Mouse (Mus musculus): ENCODE measurements around the gene Gm20683. TPM values are rescaled to one million over a fixed set of nuclear protein-coding genes. Genes with fewer than 3 reads are reported as not detected.

The Gm20683 gene
- polyA plus RNA-seq, 1 experiment = 0.67 TPM

GRCm38 (mm10) chr17:25796951-25797369 lies 44.6 kb downstream of the Gm20683 start, which contains the start of gene Metrn:
Metrn (minus strand) TSS chr17:25797136.
- H3K27me3 ChIP-seq (ENCODE audit: control insufficient read depth, insufficient read depth, insufficient read length) = no peaks in the 10 kb centered on the region
- H3K4me2 ChIP-seq (ENCODE audit: low read depth) = peak within 1 kb of the TSS; percentile 93
- no peak for TF ChIP-seq CEBPB (IDR thresholded peaks at IDR 0.05; ENCODE audit: insufficient read depth, poor library complexity, severe bottlenecking)
- TF ChIP-seq USF1 (IDR thresholded peaks at IDR 0.05; ENCODE audit: low read depth) = no peak
- no peak for TF ChIP-seq SRF (IDR thresholded peaks at IDR 0.05; ENCODE audit: control insufficient read depth, insufficient read length, low read depth)
- TF ChIP-seq E2F4 (IDR thresholded peaks at IDR 0.05; ENCODE audit: insufficient read depth) = peak; percentile 64
- peak; percentile 50 for TF ChIP-seq POLR2AphosphoS2 (IDR thresholded peaks at IDR 0.05; ENCODE audit: insufficient read length, low read depth)
- no peak for TF ChIP-seq MYOD1 (IDR thresholded peaks at IDR 0.05; ENCODE audit: control insufficient read depth in 1 of 3, insufficient read length in 2 of 3, low read depth in 2 of 3)
- TF ChIP-seq MAX (IDR thresholded peaks at IDR 0.05; ENCODE audit: low read depth) = no peak
- TF ChIP-seq MYOG (IDR thresholded peaks at IDR 0.05; ENCODE audit: control insufficient read depth in 1 of 3, insufficient read depth in 1 of 3, insufficient read length in 2 of 3, low read depth in 2 of 3) = no peak
- no peak for TF ChIP-seq TCF3 (IDR thresholded peaks at IDR 0.05; ENCODE audit: insufficient read length, low read depth)
- peak; percentile 54 for TF ChIP-seq POLR2A (IDR thresholded peaks at IDR 0.05; ENCODE audit: insufficient read length, low read depth)
- H3ac ChIP-seq (ENCODE audit: control insufficient read depth, insufficient read length) = peak within 1 kb of the TSS; percentile 11
- H3K36me3 ChIP-seq (ENCODE audit: control insufficient read depth, insufficient read depth) = no peaks in the 10 kb centered on the region
- H3K79me2 ChIP-seq (ENCODE audit: control insufficient read depth, insufficient read depth) = no peaks in the 10 kb centered on the region
- peak within 1 kb of the TSS; percentile 47 for H3K4me3 ChIP-seq

GRCm38 (mm10) chr17:25796211-25796771 lies 45.3 kb downstream of the Gm20683 start:
- Histone ChIP-seq H3K4me3 (peak overlapping the region; percentile 47), H3K27me3 (ENCODE audit: control insufficient read depth, insufficient read depth, insufficient read length) (no peaks in the 10 kb centered on the region), H3K36me3 (ENCODE audit: control insufficient read depth, insufficient read depth) (no peaks in the 10 kb centered on the region), H3K79me2 (ENCODE audit: control insufficient read depth, insufficient read depth) (no peaks in the 10 kb centered on the region), H3ac (ENCODE audit: control insufficient read depth, insufficient read length) (peak overlapping the region; percentile 11), H3K4me2 (ENCODE audit: low read depth) (peak overlapping the region; percentile 93)
- TF ChIP-seq SRF (IDR thresholded peaks at IDR 0.05; ENCODE audit: control insufficient read depth, insufficient read length, low read depth) (no peak), MYOD1 (IDR thresholded peaks at IDR 0.05; ENCODE audit: control insufficient read depth in 1 of 3, insufficient read length in 2 of 3, low read depth in 2 of 3) (no peak), POLR2AphosphoS2 (IDR thresholded peaks at IDR 0.05; ENCODE audit: insufficient read length, low read depth) (no peak), USF1 (IDR thresholded peaks at IDR 0.05; ENCODE audit: low read depth) (no peak), E2F4 (IDR thresholded peaks at IDR 0.05; ENCODE audit: insufficient read depth) (no peak), REST (IDR thresholded peaks at IDR 0.05; ENCODE audit: insufficient read depth, insufficient read length) (no peak)

- H3K79me2 ChIP-seq (ENCODE audit: control insufficient read depth, insufficient read depth) = no peaks in the 10 kb centered on the region
- H3K36me3 ChIP-seq (ENCODE audit: control insufficient read depth, insufficient read depth) = no peaks in the 10 kb centered on the region
- peak within 1 kb of the TSS; percentile 93 for H3K4me2 ChIP-seq (ENCODE audit: low read depth)
- H3K27me3 ChIP-seq (ENCODE audit: control insufficient read depth, insufficient read depth, insufficient read length) = no peaks in the 10 kb centered on the region
- H3K4me3 ChIP-seq = peak within 1 kb of the TSS; percentile 47
- TF ChIP-seq CEBPB (IDR thresholded peaks at IDR 0.05; ENCODE audit: insufficient read depth, poor library complexity, severe bottlenecking) (no peak), POLR2A (IDR thresholded peaks at IDR 0.05; ENCODE audit: insufficient read length, low read depth) (no peak), MYOD1 (IDR thresholded peaks at IDR 0.05; ENCODE audit: control insufficient read depth in 1 of 3, insufficient read length in 2 of 3, low read depth in 2 of 3) (no peak), E2F4 (IDR thresholded peaks at IDR 0.05; ENCODE audit: insufficient read depth) (no peak), TCF12 (IDR thresholded peaks at IDR 0.05; ENCODE audit: insufficient read depth, poor library complexity, severe bottlenecking) (no peak), SRF (IDR thresholded peaks at IDR 0.05; ENCODE audit: control insufficient read depth, insufficient read length, low read depth) (no peak), TCF3 (IDR thresholded peaks at IDR 0.05; ENCODE audit: insufficient read length, low read depth) (no peak), REST (IDR thresholded peaks at IDR 0.05; ENCODE audit: insufficient read depth, insufficient read length) (no peak), MAX (IDR thresholded peaks at IDR 0.05; ENCODE audit: low read depth) (no peak), MYOG (IDR thresholded peaks at IDR 0.05; ENCODE audit: control insufficient read depth in 1 of 3, insufficient read depth in 1 of 3, insufficient read length in 2 of 3, low read depth in 2 of 3) (no peak), USF1 (IDR thresholded peaks at IDR 0.05; ENCODE audit: low read depth) (no peak), POLR2AphosphoS2 (IDR thresholded peaks at IDR 0.05; ENCODE audit: insufficient read length, low read depth) (no peak)
- H3ac ChIP-seq (ENCODE audit: control insufficient read depth, insufficient read length) = peak within 1 kb of the TSS; percentile 11
These were observed 45.9 kb downstream of the Gm20683 start, which contains the start of gene AC134908.4 for GRCm38 (mm10) chr17:25795609-25796092. AC134908.4 (minus strand) TSS chr17:25795659.

GRCm38 (mm10) chr17:25794998-25795397 lies 46.6 kb downstream of the Gm20683 start:
- Histone ChIP-seq H3K36me3 (ENCODE audit: control insufficient read depth, insufficient read depth) (no peaks in the 10 kb centered on the region), H3K27me3 (ENCODE audit: control insufficient read depth, insufficient read depth, insufficient read length) (no peaks in the 10 kb centered on the region), H3ac (ENCODE audit: control insufficient read depth, insufficient read length) (no peak overlapping the region), H3K79me2 (ENCODE audit: control insufficient read depth, insufficient read depth) (no peaks in the 10 kb centered on the region), H3K4me2 (ENCODE audit: low read depth) (no peak overlapping the region), H3K4me3 (peak overlapping the region; percentile 47)
- TF ChIP-seq CEBPB (IDR thresholded peaks at IDR 0.05; ENCODE audit: insufficient read depth, poor library complexity, severe bottlenecking) (no peak), USF1 (IDR thresholded peaks at IDR 0.05; ENCODE audit: low read depth) (no peak)

- Histone ChIP-seq H3K27me3 (ENCODE audit: control insufficient read depth, insufficient read depth, insufficient read length) (no peaks in the 10 kb centered on the region), H3K36me3 (ENCODE audit: control insufficient read depth, insufficient read depth) (no peaks in the 10 kb centered on the region), H3ac (ENCODE audit: control insufficient read depth, insufficient read length) (no peak overlapping the region), H3K4me2 (ENCODE audit: low read depth) (no peak overlapping the region), H3K79me2 (ENCODE audit: control insufficient read depth, insufficient read depth) (no peaks in the 10 kb centered on the region), H3K4me3 (no peak overlapping the region)
- TF ChIP-seq USF1 (IDR thresholded peaks at IDR 0.05; ENCODE audit: low read depth) (no peak), MAX (IDR thresholded peaks at IDR 0.05; ENCODE audit: low read depth) (no peak), REST (IDR thresholded peaks at IDR 0.05; ENCODE audit: insufficient read depth, insufficient read length) (no peak), MYOD1 (IDR thresholded peaks at IDR 0.05; ENCODE audit: control insufficient read depth in 1 of 3, insufficient read length in 2 of 3, low read depth in 2 of 3) (no peak), MYOG (IDR thresholded peaks at IDR 0.05; ENCODE audit: control insufficient read depth in 1 of 3, insufficient read depth in 1 of 3, insufficient read length in 2 of 3, low read depth in 2 of 3) (no peak), SRF (IDR thresholded peaks at IDR 0.05; ENCODE audit: control insufficient read depth, insufficient read length, low read depth) (no peak), TCF3 (IDR thresholded peaks at IDR 0.05; ENCODE audit: insufficient read length, low read depth) (no peak), TCF12 (IDR thresholded peaks at IDR 0.05; ENCODE audit: insufficient read depth, poor library complexity, severe bottlenecking) (no peak), POLR2A (IDR thresholded peaks at IDR 0.05; ENCODE audit: insufficient read length, low read depth) (no peak), CEBPB (IDR thresholded peaks at IDR 0.05; ENCODE audit: insufficient read depth, poor library complexity, severe bottlenecking) (no peak), E2F4 (IDR thresholded peaks at IDR 0.05; ENCODE audit: insufficient read depth) (no peak), POLR2AphosphoS2 (IDR thresholded peaks at IDR 0.05; ENCODE audit: insufficient read length, low read depth) (no peak)
These were observed 47.4 kb downstream of the Gm20683 start for GRCm38 (mm10) chr17:25794197-25794596.
